Mouse (Mus musculus) cerebellum, adult 2 months (tissue): Measurements from ENCODE around the gene Cldn7.

Experiments used
- CTCF ChIP-seq: fragments of 200-500 bp; IDR thresholded peaks from 2 replicates; pipeline ENCODE4 v1.5.1; 2011; ENCODE audit warnings: low read depth, mild to moderate bottlenecking, control low read depth, low read length, moderate library complexity, borderline replicate concordance; ENCODE audit not compliant: insufficient read depth
- POLR2A ChIP-seq: fragments of 200-500 bp; IDR thresholded peaks from 2 replicates; pipeline ENCODE4 v1.6.1; 2011; ENCODE audit warnings: low read length, control low read depth, borderline replicate concordance; ENCODE audit not compliant: insufficient read depth

- TF ChIP-seq CTCF (no peak), POLR2A (no peak)
These were observed 13.6 kb upstream of the Cldn7 start for GRCm38 (mm10) chr11:69950807-69951459.
